Mouse (Mus musculus) c-Kit-negative CD71-positive TER-119-positive erythroid progenitor cells, embryonic 14.5 days (primary cell): Measurements from ENCODE around the gene Cactin.

ENCODE experiments used
- DNase-seq: peaks from one replicate; pipeline ENCODE4 v3.0.0-alpha.2; 2013; ENCODE audit warnings: low read depth, low spot score

Cactin gene

GRCm38 (mm10) chr10:81365073-81365472 lies 44.2 kb downstream of the Cactin start:
- no peak for DNase-seq

- no peak for DNase-seq
These were observed 45.0 kb downstream of the Cactin start, which contains the start of gene 4930404N11Rik for GRCm38 (mm10) chr10:81365672-81366476. Gene 4930404N11Rik, minus strand, starts transcription at chr10:81365816.

- no peak for DNase-seq
These were observed 45.7 kb downstream of the Cactin start for GRCm38 (mm10) chr10:81366477-81367206.

- no peak for DNase-seq
These were observed 46.2 kb downstream of the Cactin start for GRCm38 (mm10) chr10:81367207-81367495.

- DNase-seq = no peak
These were observed 54.4 kb downstream of the Cactin start for GRCm38 (mm10) chr10:81375322-81375721.
